Mouse (Mus musculus) heart, adult 2 months (tissue): ENCODE measurements around the gene Ctrc. TPM values are rescaled to one million over a fixed set of nuclear protein-coding genes. Genes with fewer than 3 reads are reported as not detected.
A peak's percentile ranks its signal among the peaks of the same experiment; 100 is the strongest.

Source experiments
- DNase-seq, 2 experiments: peaks; one replicate each; pipeline ENCODE4 v3.0.0; 2021
- H3K27ac ChIP-seq: fragments of 200-600 bp; 2 replicates; pipeline ENCODE4 v1.8.1; 2022
- H3K27me3 ChIP-seq: fragments of 200-500 bp; 2 replicates; pipeline ENCODE4 v1.6.1; 2012; ENCODE audit warnings: mild to moderate bottlenecking, low read length, inconsistent platforms, mixed read lengths; ENCODE audit not compliant: control insufficient read depth, insufficient read depth
- H3K36me3 ChIP-seq: fragments of 200-500 bp; 2 replicates; pipeline ENCODE4 v1.6.1; 2012; ENCODE audit warnings: low read length, inconsistent platforms; ENCODE audit not compliant: control insufficient read depth, insufficient read depth
- H3K4me1 ChIP-seq: fragments of 200-500 bp; 2 replicates; pipeline ENCODE4 v1.6.1; 2011; ENCODE audit warnings: low read length; ENCODE audit not compliant: control insufficient read depth, insufficient read depth
- H3K4me3 ChIP-seq: fragments of 200-600 bp; 2 replicates; pipeline ENCODE4 v1.8.1; 2022
- H3K79me2 ChIP-seq: fragments of 200-500 bp; replicated peaks from 2 replicates; pipeline ENCODE4 v1.6.1; 2012; ENCODE audit warnings: mild to moderate bottlenecking, inconsistent platforms, low read length, moderate library complexity, mixed read lengths; ENCODE audit not compliant: control insufficient read depth, insufficient read depth
- H3K9ac ChIP-seq: fragments of 200-500 bp; 2 replicates; pipeline ENCODE4 v1.6.1; 2012; ENCODE audit warnings: low read depth, mild to moderate bottlenecking, control low read depth, inconsistent platforms, low read length, mixed read lengths
- CTCF ChIP-seq: fragments of 200-600 bp; IDR thresholded peaks from 2 replicates; pipeline ENCODE4 v1.8.1; 2022; ENCODE audit warnings: antibody characterized with exemption, mild to moderate bottlenecking, moderate library complexity
- EP300 ChIP-seq: fragments of 200-500 bp; IDR thresholded peaks from 2 replicates; pipeline ENCODE4 v1.6.1; 2011; ENCODE audit warnings: low read depth, low read length, control low read depth; ENCODE audit not compliant: insufficient read depth
- POLR2A ChIP-seq: fragments of 200-500 bp; IDR thresholded peaks from 2 replicates; pipeline ENCODE4 v1.6.1; 2011; ENCODE audit warnings: mild to moderate bottlenecking, low read depth, low read length, control low read depth; ENCODE audit not compliant: insufficient read depth
- WGBS: fragments of 180-500 bp; shearing (Covaris S2); methylation state at CpG from one replicate; pipeline ENCODE4 v1.1.7; 2018; 5-methylcytosine and 5-hydroxymethylcytosine counted together
- intact Hi-C: fragments of 180-260 bp; cut with DNase I; formaldehyde crosslinking; loops from one replicate; pipeline ENCODE4 v1.15.1; 2025
- long read RNA-seq: library from polyadenylated mRNA; stranded (forward); transcript quantifications from one replicate; pipeline ENCODE4 v2.0.0, GENCODE M21; 2021
- polyA plus RNA-seq: library from polyadenylated mRNA; depleted of rRNA; stranded (reverse); fragments of >200 nt; gene quantifications from 2 replicates; pipeline ENCODE4 v1.2.3, GENCODE M21; 2012; rRNA removed
- total RNA-seq, 2 experiments: library from RNA; stranded (reverse); gene quantifications; 2 replicates each; pipeline ENCODE4 v1.2.3; 2021

Ctrc gene
- total RNA-seq = not detected
- polyA plus RNA-seq = not detected in 2 replicates
- long read RNA-seq = 0 reads

DNA sequence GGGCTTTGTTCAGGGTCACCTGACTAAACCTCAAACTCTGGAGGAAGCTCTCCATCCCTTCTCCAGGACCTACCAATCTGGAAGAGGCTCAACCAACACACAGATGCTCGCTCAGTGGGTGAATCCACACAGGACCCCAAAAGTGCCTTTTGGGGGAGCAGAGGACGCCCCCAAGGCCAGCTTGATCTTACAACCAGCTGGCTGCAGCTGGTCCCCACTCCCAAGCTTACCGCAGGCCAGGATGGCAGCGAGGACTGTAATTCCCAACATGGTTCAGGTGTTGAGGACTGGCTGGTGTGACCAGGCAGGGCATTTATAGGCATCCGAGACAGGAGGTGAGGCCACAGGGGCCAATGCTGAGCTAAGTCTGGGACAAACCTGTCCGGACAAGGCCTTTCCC, at the start of gene Ctrc:
Gene Ctrc, minus strand, starts transcription at position 361 of the 400 bp plus-strand sequence.
- H3K36me3 ChIP-seq = no peaks in the 10 kb centered on the region
- H3K9ac ChIP-seq = no peak within 1 kb of the TSS
- TF ChIP-seq EP300 (no peak), POLR2A (no peak), CTCF (no peak)

DNA sequence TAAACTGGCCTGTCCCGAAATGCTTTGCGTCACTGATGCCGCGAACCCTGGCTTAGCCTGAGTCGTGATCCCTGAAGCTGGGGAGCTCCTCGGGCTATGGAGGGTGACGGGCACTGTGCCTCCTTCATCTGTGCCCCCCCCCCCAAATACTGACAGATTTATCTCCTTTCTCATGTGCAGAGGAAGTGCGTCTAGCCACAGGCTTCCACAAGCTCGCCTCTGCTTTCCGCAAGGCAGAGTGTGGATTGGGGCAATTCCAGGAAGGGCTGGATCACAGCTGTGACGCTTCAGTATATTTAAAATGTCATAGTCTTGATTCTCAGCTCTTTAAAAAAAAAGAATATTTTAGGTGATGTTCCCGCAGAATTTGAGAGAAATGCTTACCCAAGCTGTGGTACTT, 49.6 kb upstream of the Ctrc start:
- TF ChIP-seq EP300 = no peak
- no peak for TF ChIP-seq CTCF
- TF ChIP-seq POLR2A = no peak
- H3K27ac ChIP-seq = no peak overlapping the region
- no peaks in the 10 kb centered on the region for H3K27me3 ChIP-seq
- no peak overlapping the region for H3K4me3 ChIP-seq
- intact Hi-C loops = no loop called here
- WGBS = 49% methylated on average over 12 of the region's 12 CpGs
- no peaks in the 10 kb centered on the region for H3K36me3 ChIP-seq
- no peak overlapping the region for H3K9ac ChIP-seq
- H3K79me2 ChIP-seq = no peaks in the 10 kb centered on the region
- no peak for DNase-seq
- peaks cover 2% of the 10 kb centered on the region; the same call in 1 of the 2 replicates for H3K4me1 ChIP-seq

More for the DNA sequence above, at the start of gene Ctrc:
- 83% methylated on average over 6 of the region's 6 CpGs for WGBS
- Histone ChIP-seq H3K79me2 (no peaks in the 10 kb centered on the region), H3K4me3 (no peak within 1 kb of the TSS), H3K27ac (no peak within 1 kb of the TSS), H3K4me1 (no peaks in the 10 kb centered on the region), H3K27me3 (no peaks in the 10 kb centered on the region)
- DNase-seq = no peak
- intact Hi-C loops = no loop called here

GRCm38 (mm10) chr4:141893157-141893784, 47.1 kb upstream of the Ctrc start:
- TF ChIP-seq EP300 = no peak
- no peak for TF ChIP-seq POLR2A
- no peak for TF ChIP-seq CTCF
- no peak overlapping the region for H3K27ac ChIP-seq
- WGBS = 87% methylated on average over 8 of the region's 8 CpGs
- DNase-seq = no peak
- no peaks in the 10 kb centered on the region for H3K79me2 ChIP-seq
- no peaks in the 10 kb centered on the region for H3K36me3 ChIP-seq
- H3K4me1 ChIP-seq = no peaks in the 10 kb centered on the region
- H3K27me3 ChIP-seq = no peaks in the 10 kb centered on the region
- H3K9ac ChIP-seq = no peak overlapping the region
- H3K4me3 ChIP-seq = no peak overlapping the region
- intact Hi-C loops = no loop called here

- no peaks in the 10 kb centered on the region for H3K27me3 ChIP-seq
- no peak overlapping the region for H3K4me3 ChIP-seq
- no peak overlapping the region for H3K27ac ChIP-seq
- no peak for DNase-seq
- H3K36me3 ChIP-seq = no peaks in the 10 kb centered on the region
- H3K9ac ChIP-seq = no peak overlapping the region
- peaks cover 13% of the 10 kb centered on the region for H3K4me1 ChIP-seq
- 46% methylated on average over 6 of the region's 6 CpGs for whole genome bisulfite sequencing
- TF ChIP-seq EP300 = no peak
- no peak for TF ChIP-seq CTCF
- TF ChIP-seq POLR2A = no peak
- intact Hi-C loops = no loop called here
- H3K79me2 ChIP-seq = no peaks in the 10 kb centered on the region
Measured at GRCm38 (mm10) chr4:141886385-141886968, 40.3 kb upstream of the Ctrc start.

DNA sequence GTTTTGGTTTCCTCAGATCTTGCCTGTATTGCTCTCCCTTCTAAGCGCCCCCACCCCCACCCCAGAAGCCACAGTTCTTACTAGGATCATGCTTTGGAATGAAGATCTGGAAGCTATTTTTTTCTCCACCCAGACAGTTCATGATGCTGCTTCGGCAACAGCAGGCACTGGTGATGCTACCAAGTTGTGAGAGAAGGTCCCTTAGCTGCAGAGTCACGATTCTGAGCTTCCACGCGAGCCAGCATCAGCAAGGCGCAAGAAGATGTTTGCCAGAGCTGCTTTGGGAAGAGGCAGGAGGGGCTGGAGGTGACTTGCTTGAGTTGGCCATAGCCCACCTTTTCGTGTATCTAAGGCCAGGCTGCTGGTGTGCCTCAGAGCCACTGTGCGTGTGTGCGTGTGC, 39.3 kb upstream of the Ctrc start:
- Histone ChIP-seq H3K79me2 (no peaks in the 10 kb centered on the region), H3K9ac (no peak overlapping the region), H3K4me1 (peaks cover 13% of the 10 kb centered on the region), H3K27ac (no peak overlapping the region), H3K4me3 (no peak overlapping the region), H3K36me3 (no peaks in the 10 kb centered on the region), H3K27me3 (no peaks in the 10 kb centered on the region)
- TF ChIP-seq POLR2A (no peak), CTCF (no peak)
- intact Hi-C loops = no loop called here
- 65% methylated on average over 9 of the region's 9 CpGs for WGBS
- no peak for DNase-seq

DNA sequence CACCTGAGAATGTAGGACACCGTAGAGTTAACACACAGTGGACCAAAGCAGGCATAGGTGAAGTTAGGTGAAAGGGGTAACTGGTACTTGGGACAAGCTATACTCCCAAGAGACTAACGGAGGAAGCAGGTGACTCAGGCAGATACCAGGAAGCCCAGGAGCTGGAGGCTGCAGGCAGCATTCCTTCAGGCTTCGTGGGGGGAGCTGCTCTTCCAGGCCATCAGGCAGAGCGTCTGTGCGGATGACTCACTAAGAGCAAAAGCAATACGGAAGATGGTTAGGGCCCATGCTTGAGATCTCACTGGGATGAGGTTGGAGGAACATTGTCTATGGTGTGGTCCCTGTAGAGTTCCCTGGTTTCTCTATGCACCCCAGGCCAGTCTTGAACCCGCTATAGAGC, 36.7 kb upstream of the Ctrc start:
- WGBS = 56% methylated on average over 7 of the region's 7 CpGs
- TF ChIP-seq CTCF (no peak), POLR2A (no peak), EP300 (no peak)
- Histone ChIP-seq H3K79me2 (no peaks in the 10 kb centered on the region), H3K4me1 (peaks cover 13% of the 10 kb centered on the region), H3K27me3 (no peaks in the 10 kb centered on the region), H3K36me3 (no peaks in the 10 kb centered on the region), H3K9ac (no peak overlapping the region), H3K4me3 (no peak overlapping the region), H3K27ac (peak overlapping the region; percentile 69)
- intact Hi-C loops = no loop called here
- DNase-seq = no peak
